Mouse (Mus musculus): Measurements from ENCODE around the gene Tcte1. TPM values are rescaled to one million over a fixed set of nuclear protein-coding genes. Genes with fewer than 3 reads are reported as not detected.
A peak's percentile ranks its signal among the peaks of the same experiment; 100 is the strongest.

Gene Tcte1
- total RNA-seq, 2 experiments from 2014 or later = 1.1 to 1.3 TPM

- intact Hi-C loops (cut with DNase I) = no loop called here
- no peak for DNase-seq (ENCODE audit: low spot score in 2 of 2)
Measured at GRCm38 (mm10) chr17:45575123-45575897, 52.1 kb downstream of the Tcte1 start.

- no peak for DNase-seq (ENCODE audit: low spot score in 2 of 2)
- intact Hi-C loops (cut with DNase I) = no loop called here
Measured at GRCm38 (mm10) chr17:45578242-45578641, 55.0 kb downstream of the Tcte1 start.

- intact Hi-C loops (cut with DNase I) = no loop called here
- no peak for DNase-seq (ENCODE audit: low spot score in 2 of 2)
Measured at GRCm38 (mm10) chr17:45578843-45579242, 55.6 kb downstream of the Tcte1 start.

- no peak for DNase-seq (ENCODE audit: low spot score in 2 of 2)
- intact Hi-C loops (cut with DNase I) = no loop called here
Measured at GRCm38 (mm10) chr17:45579554-45579953, 56.3 kb downstream of the Tcte1 start.

- DNase-seq (ENCODE audit: low spot score in 2 of 2) = no peak
- intact Hi-C loops (cut with DNase I) = loop anchor here (5.0 kb wide), 1 partner anchor 141 kb away; no protein-coding TSS in a partner anchor
Measured at GRCm38 (mm10) chr17:45580958-45581477, 57.8 kb downstream of the Tcte1 start.

GRCm38 (mm10) chr17:45581567-45581983 is 58.3 kb downstream of the Tcte1 start:
- peak; percentile 69 to 77 for DNase-seq (ENCODE audit: low spot score in 2 of 2)
- intact Hi-C loops (cut with DNase I) = loop anchor here (5.0 kb wide), 1 partner anchor 141 kb away; no protein-coding TSS in a partner anchor

GRCm38 (mm10) chr17:45582188-45582587 is 59.0 kb downstream of the Tcte1 start:
- intact Hi-C loops (cut with DNase I) = loop anchor here (2.0 to 5.0 kb wide), 2 partner anchors 61 to 140 kb away; no protein-coding TSS in a partner anchor
- no peak for DNase-seq (ENCODE audit: low spot score in 2 of 2)

- intact Hi-C loops (cut with DNase I) = loop anchor here (2.0 to 5.0 kb wide), 2 partner anchors 60 to 139 kb away; no protein-coding TSS in a partner anchor
- DNase-seq (ENCODE audit: low spot score in 2 of 2) = no peak
Measured at GRCm38 (mm10) chr17:45582715-45583355, 59.6 kb downstream of the Tcte1 start.

- peak; percentile 55 to 71 for DNase-seq (ENCODE audit: low spot score in 2 of 2)
- intact Hi-C loops (cut with DNase I) = loop anchor here (1.0 to 5.0 kb wide), 2 partner anchors 42 to 138 kb away; no protein-coding TSS in a partner anchor
Measured at GRCm38 (mm10) chr17:45584096-45584896, 61.1 kb downstream of the Tcte1 start.

- intact Hi-C loops (cut with DNase I) = loop anchor here (1.0 to 5.0 kb wide), 2 partner anchors 41 to 137 kb away; no protein-coding TSS in a partner anchor
- peak; percentile 70 to 74 for DNase-seq (ENCODE audit: low spot score in 2 of 2)
Measured at GRCm38 (mm10) chr17:45584939-45585678, 61.9 kb downstream of the Tcte1 start.

- intact Hi-C loops (cut with DNase I) = no loop called here
- no peak for DNase-seq (ENCODE audit: low spot score in 2 of 2)
Measured at GRCm38 (mm10) chr17:45585725-45586448, 62.7 kb downstream of the Tcte1 start.

GRCm38 (mm10) chr17:45586449-45586837 is 63.2 kb downstream of the Tcte1 start:
- intact Hi-C loops (cut with DNase I) = no loop called here
- DNase-seq (ENCODE audit: low spot score in 2 of 2) = no peak

GRCm38 (mm10) chr17:45588370-45588769 is 65.1 kb downstream of the Tcte1 start:
- intact Hi-C loops (cut with DNase I) = no loop called here
- DNase-seq (ENCODE audit: low spot score in 2 of 2) = no peak

- no peak for DNase-seq (ENCODE audit: low spot score in 2 of 2)
- intact Hi-C loops (cut with DNase I) = no loop called here
Measured at GRCm38 (mm10) chr17:45589236-45589635, 66.0 kb downstream of the Tcte1 start.

- intact Hi-C loops (cut with DNase I) = loop anchor here (10.0 kb wide), 1 partner anchor 565 kb away; the partner anchor contains the start of gene Mad2l1bp
Measured at GRCm38 (mm10) chr17:45589844-45590243, 66.6 kb downstream of the Tcte1 start.

GRCm38 (mm10) chr17:45590410-45590809 is 67.2 kb downstream of the Tcte1 start:
- intact Hi-C loops (cut with DNase I) = loop anchor here (10.0 kb wide), 1 partner anchor 564 kb away; the partner anchor contains the start of gene Mad2l1bp
- no peak for DNase-seq (ENCODE audit: low spot score in 2 of 2)

More at GRCm38 (mm10) chr17:45589844-45590243, 66.6 kb downstream of the Tcte1 start:
- DNase-seq (ENCODE audit: low spot score in 2 of 2) = no peak

GRCm38 (mm10) chr17:45591701-45592605 is 68.7 kb downstream of the Tcte1 start:
- intact Hi-C loops (cut with DNase I) = loop anchor here (10.0 kb wide), 1 partner anchor 563 kb away; the partner anchor contains the start of gene Mad2l1bp
- no peak for DNase-seq (ENCODE audit: low spot score in 2 of 2)

All from left cerebral cortex, postnatal 25 days (tissue).